Mouse (Mus musculus): Measurements from ENCODE around the gene Cd44.

Gene Cd44

DNA sequence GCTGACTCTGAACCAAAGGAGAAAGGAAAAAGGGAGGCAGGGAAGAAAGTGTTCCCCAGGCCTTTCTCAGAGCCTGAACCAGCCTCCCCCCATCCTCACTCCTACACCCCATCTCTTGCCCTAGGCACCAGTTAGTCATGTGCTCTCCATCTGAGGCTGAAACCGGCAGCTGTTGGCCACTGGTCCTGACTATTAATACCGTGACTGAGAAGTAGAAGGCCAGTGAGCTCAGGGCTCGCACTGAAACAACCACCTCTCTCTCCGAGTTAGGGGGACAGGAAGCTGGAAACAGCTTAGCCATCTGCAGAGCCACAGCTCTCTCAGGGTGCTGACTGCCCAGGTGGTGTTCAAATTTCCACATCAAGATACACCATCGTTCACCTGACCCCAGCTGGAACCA lies 13.2 kb upstream of the Cd44 start:
- ATAC-seq (ENCODE audit: insufficient number of reproducible peaks, low FRiP score, low TSS enrichment), result no peak

DNA sequence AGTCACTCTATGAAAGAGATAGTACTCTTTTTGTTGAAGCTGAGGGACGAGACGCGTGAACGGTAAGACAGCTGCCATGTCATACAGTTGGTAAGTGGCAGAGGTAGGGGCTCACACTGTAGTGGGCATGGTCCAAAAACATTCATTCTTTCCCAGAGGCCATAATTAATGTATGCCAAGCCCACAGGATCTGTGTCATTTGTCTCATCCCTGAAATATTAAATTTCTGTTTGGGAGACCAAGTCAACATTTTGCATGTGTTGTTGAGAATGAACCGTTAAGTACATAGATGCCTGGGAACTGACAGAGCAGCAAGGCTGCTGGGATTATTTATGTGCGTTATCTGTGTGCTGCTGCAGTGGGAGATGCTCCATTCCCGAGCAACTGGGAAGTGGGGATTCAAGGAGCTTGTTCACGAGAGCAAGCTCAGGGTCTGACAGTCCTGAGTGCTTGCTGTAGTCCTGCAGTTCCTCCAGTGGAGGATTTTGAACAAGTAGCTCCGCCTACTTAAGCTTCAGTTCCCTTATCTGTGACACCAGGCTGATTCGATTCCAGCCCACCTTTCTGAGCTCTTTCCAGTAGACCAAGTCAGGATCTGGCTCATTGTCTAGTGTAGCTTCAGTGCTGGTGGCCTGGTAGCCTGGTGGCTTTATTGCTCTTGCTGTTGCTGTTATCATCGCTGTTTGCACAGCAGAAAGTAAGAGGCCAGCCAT lies 12.5 kb upstream of the Cd44 start:
- ATAC-seq (ENCODE audit: insufficient number of reproducible peaks, low FRiP score, low TSS enrichment), result no peak

- ATAC-seq (ENCODE audit: insufficient number of reproducible peaks, low FRiP score, low TSS enrichment), result no peak
These were observed 11.5 kb upstream of the Cd44 start for GRCm38 (mm10) chr2:102912951-102913350.

- no peak for ATAC-seq (ENCODE audit: insufficient number of reproducible peaks, low FRiP score, low TSS enrichment)
These were observed 11.0 kb upstream of the Cd44 start for GRCm38 (mm10) chr2:102912469-102912868.

GRCm38 (mm10) chr2:102909403-102909802 lies 7.9 kb upstream of the Cd44 start:
- no peak for ATAC-seq (ENCODE audit: insufficient number of reproducible peaks, low FRiP score, low TSS enrichment)

- no peak for ATAC-seq (ENCODE audit: insufficient number of reproducible peaks, low FRiP score, low TSS enrichment)
These were observed 4.1 kb upstream of the Cd44 start for GRCm38 (mm10) chr2:102905604-102906003.

GRCm38 (mm10) chr2:102901828-102902223 lies 361 bp upstream of the Cd44 start:
- ATAC-seq (ENCODE audit: insufficient number of reproducible peaks, low FRiP score, low TSS enrichment), result no peak

DNA sequence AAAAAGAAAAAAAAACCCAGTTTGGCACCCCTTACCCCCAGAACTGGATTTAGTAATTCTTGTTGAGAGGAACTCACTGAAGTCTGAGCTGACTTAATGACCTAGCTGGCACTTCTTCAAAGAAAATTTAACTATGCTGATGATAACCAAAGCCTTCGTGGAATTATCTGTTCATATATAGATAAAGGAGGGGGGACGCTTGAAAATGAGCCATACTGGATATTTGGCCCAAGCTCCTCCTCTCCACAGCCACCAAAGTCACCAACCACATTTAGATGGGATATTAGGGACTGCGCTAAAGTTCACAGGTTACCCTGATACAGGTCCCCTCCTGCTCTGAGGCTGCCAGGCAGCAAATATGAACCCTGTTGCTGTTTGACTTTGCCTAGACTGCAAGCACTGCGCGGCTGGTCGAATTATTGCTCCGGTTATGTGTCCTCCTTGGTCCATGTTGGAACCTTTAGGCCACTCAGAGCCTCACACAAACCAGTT lies 1.2 kb downstream of the Cd44 start:
- ATAC-seq (ENCODE audit: insufficient number of reproducible peaks, low FRiP score, low TSS enrichment), result no peak

GRCm38 (mm10) chr2:102899238-102899637 lies 2.2 kb downstream of the Cd44 start:
- no peak for ATAC-seq (ENCODE audit: insufficient number of reproducible peaks, low FRiP score, low TSS enrichment)

GRCm38 (mm10) chr2:102898585-102898984 lies 2.9 kb downstream of the Cd44 start:
- no peak for ATAC-seq (ENCODE audit: insufficient number of reproducible peaks, low FRiP score, low TSS enrichment)

- ATAC-seq (ENCODE audit: insufficient number of reproducible peaks, low FRiP score, low TSS enrichment), result no peak
These were observed 5.3 kb downstream of the Cd44 start for GRCm38 (mm10) chr2:102896154-102896553.

DNA sequence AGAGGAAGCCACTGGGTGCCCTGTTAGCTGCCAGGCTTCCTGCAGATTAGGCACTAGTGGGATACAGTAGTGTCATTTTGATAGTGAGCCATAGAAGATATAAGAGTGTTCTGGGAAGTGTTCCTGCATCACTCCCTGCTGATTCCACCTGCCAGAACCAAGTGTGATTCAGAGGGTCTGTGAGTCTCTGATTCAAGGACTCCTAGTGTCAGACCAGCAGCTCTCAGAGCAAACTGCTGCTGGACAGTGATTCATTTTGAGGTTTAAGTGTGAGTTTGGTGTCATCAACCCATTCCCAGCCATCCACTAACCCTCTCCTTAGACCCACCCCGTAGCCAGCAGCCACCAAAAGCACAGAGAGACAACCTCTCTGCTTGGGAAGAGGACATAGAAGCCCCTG lies 6.3 kb downstream of the Cd44 start:
- no peak for ATAC-seq (ENCODE audit: insufficient number of reproducible peaks, low FRiP score, low TSS enrichment)

DNA sequence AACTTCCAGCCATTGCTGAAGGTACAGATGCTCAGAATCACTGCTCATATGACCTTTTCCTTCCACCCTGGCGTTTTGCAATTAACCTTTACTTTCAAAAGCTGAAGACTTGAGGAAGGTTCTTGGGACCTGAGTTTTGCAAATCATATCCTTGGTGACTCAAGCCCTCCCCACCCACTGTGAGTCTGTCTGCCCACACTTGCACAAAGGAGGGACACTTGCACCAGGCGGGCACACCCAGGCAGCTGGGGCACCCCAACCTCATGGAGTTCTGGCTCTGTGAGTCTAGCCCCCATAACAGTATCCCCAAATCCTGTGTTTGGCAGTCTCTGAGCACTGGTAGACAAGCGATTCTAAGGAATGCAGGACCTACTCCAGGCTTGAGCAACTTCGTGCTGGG lies 6.7 kb downstream of the Cd44 start:
- no peak for ATAC-seq (ENCODE audit: insufficient number of reproducible peaks, low FRiP score, low TSS enrichment)

DNA sequence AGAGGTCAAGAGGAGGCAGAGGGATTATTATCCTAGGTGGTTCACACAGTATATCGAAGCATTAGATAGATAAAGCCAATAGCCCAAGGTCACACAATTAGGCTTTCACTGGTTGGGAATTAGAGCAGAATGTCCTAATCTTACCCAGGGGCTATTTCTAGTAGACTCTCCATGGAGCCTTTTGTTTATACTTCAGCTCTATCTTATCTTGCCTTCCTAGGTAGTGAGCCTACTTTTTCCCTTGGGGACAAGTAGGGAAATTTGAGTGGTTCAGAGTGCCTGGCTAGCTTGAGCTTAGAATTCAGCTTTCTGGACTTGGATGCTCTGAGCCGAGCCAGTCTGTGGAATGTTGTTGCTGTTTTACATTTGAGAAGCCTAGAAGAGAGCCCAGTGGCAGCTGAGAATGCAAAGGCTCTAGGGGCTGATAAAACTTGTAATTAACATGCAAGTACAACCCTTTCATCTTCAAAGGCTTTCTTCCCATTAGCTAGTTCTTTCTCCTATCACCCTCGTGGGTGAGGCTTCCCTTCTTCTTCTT lies 12.7 kb downstream of the Cd44 start:
- no peak for ATAC-seq (ENCODE audit: insufficient number of reproducible peaks, low FRiP score, low TSS enrichment)

DNA sequence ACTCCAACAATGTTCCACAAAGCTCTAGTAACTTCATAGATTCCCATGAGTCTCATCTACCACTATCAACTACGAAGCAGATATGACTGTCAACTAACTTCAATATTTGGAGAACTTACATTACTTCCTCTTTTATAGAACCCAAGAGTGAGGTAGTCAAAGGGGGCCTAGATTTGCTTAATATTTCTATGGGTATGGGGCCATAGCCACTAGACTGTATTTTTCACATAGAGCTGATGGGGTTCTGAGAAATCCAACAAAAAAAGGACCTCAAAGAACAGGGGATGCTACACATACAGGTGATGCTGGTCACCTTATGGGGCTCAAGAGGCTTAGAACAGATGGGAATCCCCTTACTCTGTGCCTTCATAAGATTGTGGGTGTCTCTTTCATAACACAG lies 14.3 kb downstream of the Cd44 start:
- ATAC-seq (ENCODE audit: insufficient number of reproducible peaks, low FRiP score, low TSS enrichment), result no peak

DNA sequence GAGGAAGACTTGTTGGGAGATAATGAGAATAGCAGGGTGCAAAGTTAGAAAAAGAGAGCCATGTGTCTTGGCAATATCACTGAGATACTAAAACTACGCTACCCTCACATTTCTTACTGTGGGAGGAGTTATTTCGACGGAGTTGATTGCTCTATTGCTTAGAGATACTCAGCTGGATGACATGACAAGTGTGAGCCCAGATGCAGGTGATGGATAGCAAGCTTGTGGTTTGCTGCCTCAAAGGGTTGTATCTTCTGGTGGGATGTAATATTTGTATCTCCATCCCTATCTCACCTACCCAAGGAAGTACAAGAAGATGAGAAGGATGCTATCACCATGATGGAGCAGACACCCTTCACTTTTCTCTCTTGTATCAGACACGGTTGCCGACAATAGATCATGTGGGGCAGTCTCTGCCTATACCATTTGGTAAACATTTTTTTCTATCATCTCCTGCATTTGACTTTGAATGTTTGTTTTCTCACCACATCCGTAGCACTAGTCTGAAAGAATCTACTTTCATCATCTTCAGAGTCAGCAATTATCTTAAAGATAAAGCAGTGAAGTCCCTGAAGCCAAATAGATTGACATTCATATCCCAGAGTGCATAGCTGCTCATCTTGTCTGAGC lies 15.0 kb downstream of the Cd44 start:
- ATAC-seq (ENCODE audit: insufficient number of reproducible peaks, low FRiP score, low TSS enrichment), result no peak

- no peak for ATAC-seq (ENCODE audit: insufficient number of reproducible peaks, low FRiP score, low TSS enrichment)
These were observed 18.7 kb downstream of the Cd44 start for GRCm38 (mm10) chr2:102882597-102883272.

DNA sequence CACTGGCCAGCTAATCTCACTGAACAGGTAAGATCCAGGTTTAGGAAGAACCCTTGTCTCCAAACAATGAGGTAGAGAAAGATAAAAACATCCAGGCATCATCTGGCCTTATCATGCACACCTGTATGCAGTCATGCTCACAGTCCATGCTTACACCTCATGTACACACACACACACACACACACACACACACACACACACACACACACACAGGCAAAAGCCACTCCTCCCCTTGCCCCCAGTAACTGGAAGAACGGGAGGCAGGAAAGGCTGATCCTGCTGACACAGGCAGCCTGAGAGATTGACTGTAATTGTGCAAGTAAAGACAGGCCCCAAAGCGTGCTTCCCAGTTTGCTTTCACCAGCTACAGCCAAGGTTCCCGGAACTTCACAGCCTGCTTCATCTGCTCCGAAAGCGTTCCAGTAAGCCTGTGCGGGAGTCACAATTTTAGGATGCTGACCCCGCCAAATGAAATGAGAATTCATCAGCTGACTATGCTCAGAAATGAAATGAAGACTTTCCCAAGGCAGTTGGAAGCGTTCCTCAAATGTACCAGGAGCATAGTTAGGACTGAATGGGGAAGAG lies 19.4 kb downstream of the Cd44 start:
- no peak for ATAC-seq (ENCODE audit: insufficient number of reproducible peaks, low FRiP score, low TSS enrichment)

DNA sequence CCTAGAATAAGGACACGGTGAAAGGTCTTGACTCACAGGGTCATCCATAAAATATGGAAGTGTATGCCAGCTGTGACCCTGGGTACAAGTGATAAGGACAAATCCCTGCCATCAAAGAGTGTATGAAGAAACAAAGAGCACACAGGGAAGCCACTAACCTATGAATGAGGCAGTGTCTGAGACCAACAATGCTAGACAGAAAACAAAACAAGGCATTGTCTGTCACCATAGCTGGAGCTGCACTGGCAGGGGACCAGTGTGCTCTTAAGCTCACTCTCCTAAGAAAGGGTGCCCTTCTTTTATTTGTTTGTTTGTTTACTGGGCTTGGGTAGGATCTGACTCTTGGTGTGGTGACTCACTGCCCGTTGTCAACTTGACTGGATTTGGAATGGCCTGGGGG lies 23.0 kb downstream of the Cd44 start:
- ATAC-seq (ENCODE audit: insufficient number of reproducible peaks, low FRiP score, low TSS enrichment), result no peak

- no peak for ATAC-seq (ENCODE audit: insufficient number of reproducible peaks, low FRiP score, low TSS enrichment)
These were observed 24.0 kb downstream of the Cd44 start for GRCm38 (mm10) chr2:102877463-102877862.

GRCm38 (mm10) chr2:102876141-102876540 lies 25.3 kb downstream of the Cd44 start:
- ATAC-seq (ENCODE audit: insufficient number of reproducible peaks, low FRiP score, low TSS enrichment), result no peak
